Mouse (Mus musculus): Measurements from ENCODE around the gene Lurap1. TPM values are rescaled to one million over a fixed set of nuclear protein-coding genes. Genes with fewer than 3 reads are reported as not detected.

The Lurap1 gene
- polyA plus RNA-seq (2012; rRNA removed; ENCODE audit: low replicate concordance): 4.2 and 9.8 TPM in 2 replicates

GRCm38 (mm10) chr4:116151238-116151637, at the start of gene Lurap1:
Gene Lurap1, minus strand, starts transcription at chr4:116151338.

GRCm38 (mm10) chr4:116173072-116173471, 21.9 kb upstream of the Lurap1 start, which contains the start of the genes 1700042G07Rik and Gm49337:
Gene 1700042G07Rik, plus strand, starts transcription at chr4:116173372.
Gene Gm49337, plus strand, starts transcription at chr4:116173384.

GRCm38 (mm10) chr4:116167404-116167803, 16.3 kb upstream of the Lurap1 start, which contains the start of gene Tspan1:
Gene Tspan1, minus strand, starts transcription at chr4:116167601.

GRCm38 (mm10) chr4:116123602-116124519, 27.3 kb downstream of the Lurap1 start, which contains the start of the genes Rad54l and Pomgnt1:
Gene Rad54l, minus strand, starts transcription at chr4:116123690.
Gene Pomgnt1, plus strand, starts transcription at chr4:116123840.

Other genes with a start within 250 kb of the Lurap1 start
- gene Dmbx1, start 211.4 kb downstream of the Lurap1 start, polyA plus RNA-seq (2012; rRNA removed; ENCODE audit: low replicate concordance): not detected in 2 replicates
- 20.3 and 35.2 TPM in 2 replicates for gene Faah, start 133.4 kb downstream of the Lurap1 start, polyA plus RNA-seq (2012; rRNA removed; ENCODE audit: low replicate concordance)
- 6.6 and 19.6 TPM in 2 replicates for gene Nsun4, start 97.5 kb downstream of the Lurap1 start, polyA plus RNA-seq (2012; rRNA removed; ENCODE audit: low replicate concordance)
- 77.8 and 327 TPM in 2 replicates for gene Uqcrh, start 76.3 kb downstream of the Lurap1 start, polyA plus RNA-seq (2012; rRNA removed; ENCODE audit: low replicate concordance)
- gene Lrrc41, start 76.1 kb downstream of the Lurap1 start, polyA plus RNA-seq (2012; rRNA removed; ENCODE audit: low replicate concordance): 73.6 and 93.1 TPM in 2 replicates
- gene Rad54l, start 27.6 kb downstream of the Lurap1 start, polyA plus RNA-seq (2012; rRNA removed; ENCODE audit: low replicate concordance): 0.68 and 1.6 TPM in 2 replicates
- gene Pomgnt1, start 27.5 kb downstream of the Lurap1 start, polyA plus RNA-seq (2012; rRNA removed; ENCODE audit: low replicate concordance): 40.6 and 57.5 TPM in 2 replicates
- 17.9 and 43.4 TPM in 2 replicates for gene Tspan1, start 16.3 kb upstream of the Lurap1 start, polyA plus RNA-seq (2012; rRNA removed; ENCODE audit: low replicate concordance)
- gene 1700042G07Rik, start 22.0 kb upstream of the Lurap1 start, polyA plus RNA-seq (2012; rRNA removed; ENCODE audit: low replicate concordance): not detected in 2 replicates
- not detected in 2 replicates for gene Gm49337, start 22.0 kb upstream of the Lurap1 start, polyA plus RNA-seq (2012; rRNA removed; ENCODE audit: low replicate concordance)
- 13.8 and 16.6 TPM in 2 replicates for gene Pik3r3, start 70.3 kb upstream of the Lurap1 start, polyA plus RNA-seq (2012; rRNA removed; ENCODE audit: low replicate concordance)